Mouse (Mus musculus): ENCODE results near the gene Krba1. TPM values are rescaled to one million over a fixed set of nuclear protein-coding genes. Genes with fewer than 3 reads are reported as not detected.

Gene Krba1
- polyA plus RNA-seq (2015; fragmentation: Nextera tagmentation; extraction: Ambion mirVana), result 25.4 and 29.5 TPM in 2 replicates

DNA sequence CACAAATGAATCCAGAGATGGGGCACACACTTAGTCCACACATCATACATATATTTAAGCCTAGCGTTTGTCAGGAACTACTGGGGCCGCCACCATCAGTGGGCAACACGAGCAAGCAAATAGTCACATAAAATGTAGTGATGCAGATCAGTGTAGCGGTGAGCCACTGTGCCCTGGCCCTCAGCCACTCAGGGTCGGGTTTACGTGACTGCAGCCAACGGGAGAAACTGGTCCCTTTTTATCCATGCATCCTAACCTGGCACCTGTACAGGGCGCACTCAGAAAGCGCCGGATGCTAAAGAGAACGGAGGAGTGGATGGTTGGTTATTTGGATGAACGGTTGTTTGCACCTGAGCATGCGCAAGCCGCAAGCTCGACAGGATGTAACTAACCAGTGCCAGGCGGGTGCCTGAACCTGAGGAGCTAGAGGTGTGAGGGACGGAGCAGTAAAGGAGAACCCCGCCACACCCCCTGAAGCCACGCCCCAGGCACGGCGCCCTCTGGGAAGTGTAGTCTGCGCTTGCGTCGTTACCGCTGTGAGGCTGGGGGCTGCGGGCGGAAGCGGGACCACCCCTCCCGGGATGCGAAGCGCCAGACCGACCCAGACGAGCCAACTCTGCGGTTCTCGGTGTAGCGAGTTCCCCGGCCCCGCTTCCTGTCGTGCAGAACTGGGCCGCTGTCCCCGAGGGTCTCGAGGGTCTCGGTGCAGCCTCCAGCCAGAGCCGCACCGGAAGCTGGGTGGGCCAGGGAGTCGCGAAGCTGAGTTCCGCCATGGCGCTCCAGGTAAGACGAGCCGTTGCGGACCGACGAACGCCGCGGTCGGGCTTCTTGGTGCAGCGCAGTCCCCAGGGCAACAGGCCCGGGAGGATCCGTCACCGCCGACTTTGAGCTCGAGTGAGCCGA is at the start of gene Krba1:
Gene Krba1 (plus strand): TSS at position 482 of the 903 bp plus-strand sequence.
- Histone ChIP-seq H3K4me3 (peak within 1 kb of the TSS; percentile 81), H3K9ac (peak within 1 kb of the TSS; percentile 85)
- 1% methylated on average over 65 of the region's 65 CpGs for WGBS

DNA sequence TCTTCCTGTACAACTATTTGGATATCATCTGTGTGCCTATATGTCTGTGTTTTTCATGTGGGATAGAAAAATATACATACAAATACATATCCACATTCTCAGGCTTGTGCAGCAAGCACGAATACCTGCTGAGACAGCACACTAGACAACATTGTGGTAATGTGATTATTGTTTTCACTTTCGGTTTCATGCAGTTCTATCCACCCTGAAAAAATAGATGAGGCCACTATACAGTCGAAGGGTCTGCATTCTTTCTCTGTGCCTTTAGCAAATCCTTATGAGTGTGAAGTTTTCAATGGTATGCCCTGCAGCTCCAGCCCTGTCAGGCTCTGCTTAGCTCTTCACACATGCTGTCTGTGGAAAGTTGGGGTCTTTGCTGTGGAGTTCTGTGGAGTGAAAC is 36.5 kb upstream of the Krba1 start:
- 84% methylated on average over 3 of the region's 3 CpGs for WGBS
- Histone ChIP-seq H3K4me1 (no peaks in the 10 kb centered on the region), H3K9me3 (no peaks in the 10 kb centered on the region), H3K36me3 (no peaks in the 10 kb centered on the region), H3K4me3 (no peak overlapping the region), H3K4me2 (replicated peaks) (no peak overlapping the region), H3K27ac (no peak overlapping the region), H3K9ac (no peak overlapping the region), H3K27me3 (no peaks in the 10 kb centered on the region)
- ATAC-seq (ENCODE audit: low FRiP score, low read depth), result no peak

More for the DNA sequence above, at the start of gene Krba1:
- no peaks in the 10 kb centered on the region for H3K9me3 ChIP-seq
- peak within 1 kb of the TSS; percentile 75 for H3K4me2 ChIP-seq (replicated peaks)
- H3K36me3 ChIP-seq, result peaks cover 10% of the 10 kb centered on the region; the same call in 1 of the 2 replicates
- H3K27ac ChIP-seq, result peak within 1 kb of the TSS; percentile 53
- peaks cover 15% of the 10 kb centered on the region for H3K4me1 ChIP-seq
- peak; percentile 98 for ATAC-seq (ENCODE audit: low FRiP score, low read depth)
- H3K27me3 ChIP-seq, result no peaks in the 10 kb centered on the region

DNA sequence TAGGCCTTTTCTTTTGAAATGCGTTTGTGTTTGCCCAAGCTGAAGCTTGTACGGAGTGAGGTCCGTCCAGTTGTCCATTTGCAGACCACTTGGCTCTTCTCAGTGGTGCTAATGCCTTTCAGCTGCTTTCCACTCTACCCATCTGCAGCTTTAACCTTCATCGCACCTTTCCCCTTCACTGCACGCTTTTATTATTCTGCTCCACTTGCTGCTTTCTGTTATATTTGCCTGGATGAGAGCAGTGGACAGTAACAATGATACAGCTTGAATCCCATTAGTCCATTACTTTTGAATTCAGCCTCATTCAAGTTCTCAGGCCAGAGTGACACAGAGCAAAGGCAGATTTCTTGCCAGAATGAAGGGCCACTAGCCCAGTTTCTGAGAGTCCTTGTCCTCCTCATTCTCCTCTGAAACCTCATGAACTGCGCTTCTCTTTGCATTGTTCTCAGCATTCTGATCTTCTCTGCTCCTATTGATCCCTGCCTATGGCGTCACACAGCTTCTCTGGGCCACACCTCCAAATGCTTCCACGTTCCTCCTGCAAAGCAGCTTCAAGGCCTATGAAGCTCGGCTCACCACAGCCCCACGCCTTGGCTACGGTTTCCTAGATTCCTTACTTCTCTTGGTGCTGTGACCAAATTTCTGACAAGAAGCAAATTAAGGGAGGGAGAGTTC is 28.9 kb upstream of the Krba1 start:
- no peaks in the 10 kb centered on the region for H3K36me3 ChIP-seq
- H3K4me1 ChIP-seq, result peaks cover 12% of the 10 kb centered on the region
- ATAC-seq (ENCODE audit: low FRiP score, low read depth), result no peak
- no peaks in the 10 kb centered on the region for H3K27me3 ChIP-seq
- no peak overlapping the region for H3K4me2 ChIP-seq (replicated peaks)
- 34% methylated on average over 11 of the region's 11 CpGs for WGBS
- no peak overlapping the region for H3K27ac ChIP-seq
- H3K9ac ChIP-seq, result no peak overlapping the region
- H3K4me3 ChIP-seq, result no peak overlapping the region
- no peaks in the 10 kb centered on the region for H3K9me3 ChIP-seq

DNA sequence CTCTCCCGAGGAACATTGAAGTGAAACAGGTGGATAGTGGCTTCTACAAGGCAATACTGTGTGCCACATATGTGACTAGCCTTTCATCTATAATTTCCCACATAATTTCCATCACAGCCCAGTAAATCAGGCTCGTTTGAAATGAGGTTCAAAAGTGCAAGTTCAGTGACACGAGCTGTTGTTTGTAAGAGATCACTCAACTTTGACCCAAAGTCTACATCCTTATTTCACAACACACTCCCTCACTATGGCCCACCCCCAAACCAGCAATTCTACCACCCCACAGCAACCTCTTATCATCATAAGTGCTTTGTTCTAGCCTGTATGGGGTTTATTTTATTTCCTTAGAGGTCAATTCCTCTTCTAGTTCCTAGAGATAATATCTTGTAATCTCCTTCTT is 7.2 kb upstream of the Krba1 start:
- WGBS, result 50% methylated on average over 3 of the region's 3 CpGs

DNA sequence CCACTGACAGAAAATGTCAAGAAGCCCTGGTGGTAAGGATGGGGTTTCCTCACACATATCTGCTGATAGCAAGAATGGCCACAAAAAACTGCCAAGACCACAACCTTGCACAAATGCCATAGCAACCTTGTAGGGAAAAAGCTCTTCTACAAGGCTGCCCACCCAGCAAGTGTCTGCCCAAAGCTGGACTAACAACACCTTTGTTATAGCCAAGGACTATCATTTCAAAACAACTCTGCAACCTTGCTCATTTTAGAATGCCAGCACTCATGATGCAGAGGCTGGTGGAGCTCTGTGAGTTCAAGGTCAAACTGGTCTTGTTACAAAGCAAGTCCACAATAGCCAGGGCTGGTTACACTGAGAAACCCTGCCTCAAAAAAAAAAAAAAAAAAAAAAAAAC is 1.6 kb upstream of the Krba1 start:
- Histone ChIP-seq H3K27ac (no peak overlapping the region), H3K4me2 (replicated peaks) (no peak overlapping the region), H3K4me1 (peaks cover 15% of the 10 kb centered on the region), H3K9ac (no peak overlapping the region), H3K27me3 (no peaks in the 10 kb centered on the region), H3K9me3 (no peaks in the 10 kb centered on the region), H3K4me3 (no peak overlapping the region), H3K36me3 (peaks cover 3% of the 10 kb centered on the region; the same call in 1 of the 2 replicates)
- ATAC-seq (ENCODE audit: low FRiP score, low read depth), result no peak

More for the DNA sequence above, 7.2 kb upstream of the Krba1 start:
- H3K27me3 ChIP-seq, result no peaks in the 10 kb centered on the region
- H3K4me2 ChIP-seq (replicated peaks), result no peak overlapping the region
- no peak overlapping the region for H3K4me3 ChIP-seq
- no peaks in the 10 kb centered on the region for H3K36me3 ChIP-seq
- ATAC-seq (ENCODE audit: low FRiP score, low read depth), result no peak
- H3K27ac ChIP-seq, result no peak overlapping the region
- H3K4me1 ChIP-seq, result no peaks in the 10 kb centered on the region
- H3K9ac ChIP-seq, result no peak overlapping the region
- peaks cover 3% of the 10 kb centered on the region; the same call in 1 of the 2 replicates for H3K9me3 ChIP-seq

DNA sequence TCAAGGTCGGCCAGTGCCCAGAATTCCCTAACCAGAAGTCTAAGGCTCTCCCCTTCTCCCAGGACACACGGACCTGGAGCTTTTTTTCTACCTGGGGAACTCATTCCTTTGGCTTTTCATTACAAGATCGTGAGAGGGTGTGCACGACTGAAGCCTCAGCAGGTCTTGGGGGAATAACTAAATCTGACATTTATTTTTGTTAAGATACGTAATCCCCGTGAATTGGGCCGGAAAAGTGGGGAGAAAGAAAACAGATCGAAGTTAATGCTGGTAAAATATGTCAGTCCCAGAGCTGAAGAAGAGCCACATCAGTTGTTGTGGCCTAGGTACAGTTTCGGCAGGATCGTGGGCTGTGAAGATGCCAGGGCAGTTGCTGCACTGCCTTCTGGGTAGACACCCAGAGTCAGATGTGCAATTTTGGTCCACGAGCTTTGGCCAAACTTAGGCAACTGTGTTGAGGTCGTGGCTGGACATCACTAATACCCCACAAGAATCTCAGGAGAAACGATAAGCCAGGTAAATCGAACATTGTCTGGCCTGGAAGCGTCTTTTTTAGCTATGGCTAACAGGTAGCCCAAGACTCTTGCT is 716 bp downstream of the Krba1 start:
- H3K27ac ChIP-seq, result peak overlapping the region; percentile 53
- H3K9ac ChIP-seq, result peak overlapping the region; percentile 85
- no peaks in the 10 kb centered on the region for H3K27me3 ChIP-seq
- peaks cover 18% of the 10 kb centered on the region for H3K4me1 ChIP-seq
- peak overlapping the region; percentile 81 for H3K4me3 ChIP-seq
- peak overlapping the region; percentile 75 for H3K4me2 ChIP-seq (replicated peaks)
- H3K9me3 ChIP-seq, result no peaks in the 10 kb centered on the region
- peaks cover 10% of the 10 kb centered on the region; the same call in 1 of the 2 replicates for H3K36me3 ChIP-seq
- 32% methylated on average over 15 of the region's 15 CpGs for WGBS
- ATAC-seq (ENCODE audit: low FRiP score, low read depth), result no peak

DNA sequence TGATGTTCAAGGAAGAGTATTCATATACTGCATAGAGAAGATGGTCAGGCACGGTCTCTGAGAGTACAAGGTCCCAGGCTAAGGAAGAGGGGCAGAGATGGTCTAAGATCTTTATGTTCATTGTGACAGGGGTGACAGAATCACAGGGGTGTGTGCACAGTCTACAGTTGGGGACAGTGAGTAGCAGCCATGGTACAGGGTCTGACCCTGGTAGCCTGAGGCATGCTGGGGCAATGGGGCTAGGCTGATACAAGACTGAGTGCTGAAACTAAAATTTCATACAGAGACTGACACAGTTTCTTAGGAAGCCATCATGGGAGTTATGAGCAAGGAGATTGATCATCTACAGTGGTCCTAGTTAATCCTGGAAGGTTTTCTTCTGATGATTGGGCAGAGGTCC is 1.3 kb downstream of the Krba1 start:
- Histone ChIP-seq H3K27ac (no peak overlapping the region), H3K9me3 (no peaks in the 10 kb centered on the region), H3K36me3 (peaks cover 10% of the 10 kb centered on the region; the same call in 1 of the 2 replicates), H3K4me2 (replicated peaks) (peak overlapping the region; percentile 75), H3K4me1 (peaks cover 20% of the 10 kb centered on the region), H3K27me3 (no peaks in the 10 kb centered on the region), H3K9ac (peak overlapping the region; percentile 85), H3K4me3 (peak overlapping the region; percentile 81)
- WGBS, result 94% methylated on average over 1 of the region's 1 CpGs
- no peak for ATAC-seq (ENCODE audit: low FRiP score, low read depth)

DNA sequence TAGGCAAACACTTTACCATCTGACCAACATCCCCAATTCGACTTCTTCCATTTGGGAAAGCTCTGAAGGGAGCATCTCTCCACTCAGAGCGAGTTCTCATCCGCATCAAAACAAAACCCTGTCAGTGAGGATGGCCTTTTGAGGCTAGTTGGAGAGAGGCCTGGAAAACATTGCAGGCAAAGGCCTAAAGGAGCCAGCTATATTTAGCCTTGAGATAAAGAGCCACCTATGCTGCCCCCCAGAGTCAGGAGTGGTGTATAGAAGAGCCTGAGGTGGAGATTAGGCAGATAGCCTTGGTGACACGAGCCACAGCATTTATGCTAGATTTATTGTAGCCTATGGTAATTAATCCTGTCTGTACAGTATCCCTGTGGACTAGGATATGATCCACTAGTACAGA is 1.9 kb downstream of the Krba1 start:
- Histone ChIP-seq H3K4me2 (replicated peaks) (peak overlapping the region; percentile 75; the same call in 1 of the 2 replicates), H3K4me1 (peaks cover 20% of the 10 kb centered on the region), H3K9me3 (no peaks in the 10 kb centered on the region), H3K27me3 (no peaks in the 10 kb centered on the region), H3K9ac (peak overlapping the region; percentile 85; the same call in 1 of the 2 replicates), H3K36me3 (peaks cover 10% of the 10 kb centered on the region; the same call in 1 of the 2 replicates), H3K27ac (no peak overlapping the region), H3K4me3 (no peak overlapping the region)
- WGBS, result 64% methylated on average over 4 of the region's 4 CpGs
- ATAC-seq (ENCODE audit: low FRiP score, low read depth), result no peak

DNA sequence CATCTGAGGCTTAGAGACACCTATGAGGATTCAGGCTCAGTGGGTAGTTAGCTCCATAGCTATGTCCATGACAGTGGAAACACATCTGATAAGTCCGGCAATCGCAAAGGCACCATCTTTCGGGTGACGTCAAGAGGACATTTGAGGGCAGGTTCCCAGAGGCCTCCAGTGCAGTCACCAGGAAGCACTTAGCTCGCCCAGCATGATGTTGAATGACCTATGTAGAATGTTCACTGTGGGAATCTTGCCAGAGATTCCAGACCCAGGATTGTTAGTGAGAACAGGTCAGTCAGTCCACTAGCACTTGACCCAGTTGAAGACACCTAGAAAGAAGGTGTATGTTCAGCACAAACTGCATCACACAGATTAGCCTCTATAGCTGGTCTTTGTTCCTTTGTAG is 4.5 kb downstream of the Krba1 start:
- Histone ChIP-seq H3K4me3 (no peak overlapping the region), H3K36me3 (peaks cover 31% of the 10 kb centered on the region), H3K9ac (no peak overlapping the region), H3K9me3 (no peaks in the 10 kb centered on the region), H3K27ac (no peak overlapping the region), H3K4me2 (replicated peaks) (no peak overlapping the region), H3K27me3 (no peaks in the 10 kb centered on the region), H3K4me1 (peaks cover 20% of the 10 kb centered on the region)
- ATAC-seq (ENCODE audit: low FRiP score, low read depth), result no peak
- 92% methylated on average over 5 of the region's 5 CpGs for WGBS

DNA sequence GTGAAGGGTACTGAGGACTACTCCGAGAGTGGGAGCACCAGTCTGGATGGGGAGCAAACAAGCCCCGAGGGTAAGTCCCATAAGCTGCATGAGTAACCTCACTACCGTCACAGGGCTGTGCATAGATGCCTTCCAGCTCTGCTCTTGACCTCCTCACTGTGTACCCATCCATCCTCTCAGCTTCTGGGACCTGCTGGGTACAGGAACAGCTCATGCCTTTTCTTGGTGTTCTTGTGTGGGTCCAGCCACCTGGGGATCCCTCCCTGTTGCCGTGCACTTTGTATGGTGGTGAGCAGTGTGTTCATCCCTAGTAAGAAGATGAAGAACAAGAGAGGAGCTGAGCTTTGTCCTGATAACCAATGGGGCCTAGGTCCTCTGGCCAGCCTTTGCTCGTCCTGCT is 8.7 kb downstream of the Krba1 start:
- Histone ChIP-seq H3K9me3 (no peaks in the 10 kb centered on the region), H3K36me3 (peaks cover 69% of the 10 kb centered on the region), H3K4me1 (0 out of 2 replicates have a peak, but pooled peaks cover 5% of the 10 kb centered on the region), H3K4me3 (no peak overlapping the region), H3K27ac (no peak overlapping the region), H3K9ac (no peak overlapping the region), H3K4me2 (replicated peaks) (no peak overlapping the region), H3K27me3 (no peaks in the 10 kb centered on the region)
- no peak for ATAC-seq (ENCODE audit: low FRiP score, low read depth)
- 94% methylated on average over 5 of the region's 5 CpGs for WGBS

DNA sequence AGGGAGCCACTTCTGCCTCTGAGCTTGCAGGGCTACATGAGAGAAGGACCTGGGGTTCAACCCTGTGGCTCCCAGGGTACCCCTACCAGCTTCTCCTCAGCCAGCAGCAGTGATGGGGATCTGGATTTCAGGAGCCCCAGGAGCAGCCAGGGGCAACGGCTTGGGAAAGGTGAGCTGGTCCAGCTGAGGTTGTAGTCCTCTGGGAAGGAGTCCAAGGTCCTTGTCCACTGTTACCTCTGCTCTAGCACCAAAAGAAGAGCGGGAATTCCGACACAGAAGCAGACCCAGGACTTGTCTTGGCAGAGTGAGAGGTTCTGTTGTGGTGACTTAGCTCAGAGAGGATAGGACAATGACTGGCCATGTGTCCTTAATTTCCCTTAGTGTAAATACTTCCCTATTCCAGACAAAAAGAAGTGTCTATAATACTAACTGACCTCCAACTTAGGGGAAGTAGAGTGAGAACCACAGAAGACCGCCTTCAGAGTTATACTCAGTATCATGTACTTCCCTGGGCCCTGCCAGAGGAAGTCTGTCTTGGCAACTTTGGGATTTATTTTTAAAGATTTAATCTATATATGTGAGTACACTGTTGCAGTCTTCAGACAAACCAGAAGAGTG is 14.4 kb downstream of the Krba1 start:
- Histone ChIP-seq H3K4me3 (no peak overlapping the region), H3K36me3 (peaks cover 100% of the 10 kb centered on the region), H3K4me2 (replicated peaks) (no peak overlapping the region), H3K9ac (no peak overlapping the region), H3K27me3 (no peaks in the 10 kb centered on the region), H3K9me3 (no peaks in the 10 kb centered on the region), H3K27ac (no peak overlapping the region), H3K4me1 (no peaks in the 10 kb centered on the region)
- ATAC-seq (ENCODE audit: low FRiP score, low read depth), result no peak
- 91% methylated on average over 4 of the region's 4 CpGs for WGBS

Measured in limb, embryonic 13.5 days (tissue).